ENCODE assay signal across 12 mouse cellular contexts in genomic region chr2:31143326-31143725, GRCm38 (mm10). TPM values are rescaled to one million over a fixed set of nuclear protein-coding genes. Genes with fewer than 3 reads are reported as not detected.
DNase-seq lines count a peak whose midpoint lies in the region; ATAC-seq and TF ChIP-seq lines count a peak whose summit lies in the region.
"Had no signal": no experiment of that assay in that cellular context is flagged by ENCODE, and none has a peak within 500 bp of the region (broad histone marks: within the 10 kb centered on the region; RNA-seq: fewer than 3 reads in every experiment).

No protein-coding gene starts in this region.

- WGBS in heart, adult 2 months: 55% methylated on average over 6 of the region's 6 CpGs
- WGBS in heart, embryonic 16.5 days: 49% methylated on average over 6 of the region's 6 CpGs
- 86% methylated on average over 6 of the region's 6 CpGs for WGBS in hindbrain, embryonic 10.5 days
- WGBS in forebrain, embryonic 15.5 days: 84% methylated on average over 6 of the region's 6 CpGs

- peaks cover 5% of the 10 kb centered on the region for H3K4me1 ChIP-seq in heart, adult 2 months (ENCODE audit: control insufficient read depth, insufficient read depth, low read length)
- peaks cover 14% of the 10 kb centered on the region for H3K4me1 ChIP-seq in heart, embryonic 16.5 days (ENCODE audit: control insufficient read depth, insufficient read depth, low read length)
- peaks cover 86% of the 10 kb centered on the region for H3K4me1 ChIP-seq in megakaryocyte, embryonic 14.5 days
- peaks cover 26% of the 10 kb centered on the region for H3K4me1 ChIP-seq in hindbrain, embryonic 10.5 days (replicated peaks)
- H3K4me1 ChIP-seq in forebrain, embryonic 15.5 days: peaks cover 19% of the 10 kb centered on the region

- H3K9ac ChIP-seq in heart, adult 2 months (ENCODE audit: low read depth, low read length): 0 out of 2 replicates have a peak overlapping the region, but pooled peaks have one; percentile 15
- H3K9ac ChIP-seq in heart, embryonic 16.5 days (ENCODE audit: low read length): peak overlapping the region; percentile 46
- no peak overlapping the region for H3K9ac ChIP-seq in forebrain, embryonic 15.5 days (replicated peaks)
- H3K9ac ChIP-seq: forebrain, embryonic 13.5 days had no signal

- TF ChIP-seq CTCF in heart, adult 2 months (IDR thresholded peaks at IDR 0.05): no peak

- ATAC-seq in heart, embryonic 16.5 days (replicated peaks; ENCODE audit: extremely low read depth, insufficient read depth, low FRiP score): no peak
- ATAC-seq in forebrain, embryonic 15.5 days (replicated peaks): no peak
- ATAC-seq: forebrain, embryonic 13.5 days had no signal

- intact Hi-C loops in heart, adult 2 months (cut with DNase I): loop anchor here (2.0 to 5.0 kb wide), 2 partner anchors 36 to 119 kb away; no protein-coding TSS in a partner anchor
- intact Hi-C loops in heart, postnatal 10 days (cut with DNase I): loop anchor here (2.0 kb wide), 1 partner anchor 119 kb away; no protein-coding TSS in a partner anchor

- H3K27me3 ChIP-seq in heart, adult 2 months (ENCODE audit: control insufficient read depth, insufficient read depth, low read length): no peaks in the 10 kb centered on the region
- H3K27me3 ChIP-seq in heart, embryonic 16.5 days (ENCODE audit: control insufficient read depth, insufficient read depth, low read length): no peaks in the 10 kb centered on the region
- H3K27me3 ChIP-seq in megakaryocyte, embryonic 14.5 days (replicated peaks): no peaks in the 10 kb centered on the region
- peaks cover 43% of the 10 kb centered on the region for H3K27me3 ChIP-seq in hindbrain, embryonic 10.5 days (ENCODE audit: insufficient read depth, poor library complexity, severe bottlenecking)
- H3K27me3 ChIP-seq in forebrain, embryonic 15.5 days: no peaks in the 10 kb centered on the region

- TF ChIP-seq EP300 in heart, adult 2 months (IDR thresholded peaks at IDR 0.05; ENCODE audit: insufficient read depth, low read depth, low read length): no peak

- no peak overlapping the region for H3K4me3 ChIP-seq in heart, adult 2 months
- peak overlapping the region; percentile 32 for H3K4me3 ChIP-seq in heart, embryonic 16.5 days (ENCODE audit: low read length)
- peak overlapping the region; percentile 98 for H3K4me3 ChIP-seq in megakaryocyte, embryonic 14.5 days (replicated peaks)
- no peak overlapping the region for H3K4me3 ChIP-seq in hindbrain, embryonic 10.5 days
- H3K4me3 ChIP-seq in forebrain, embryonic 15.5 days: no peak overlapping the region
- H3K4me3 ChIP-seq: forebrain, embryonic 13.5 days had no signal

- H3K79me2 ChIP-seq in heart, adult 2 months (replicated peaks; ENCODE audit: control insufficient read depth, insufficient read depth, low read length): peaks cover 6% of the 10 kb centered on the region; the same call in 1 of the 2 replicates

- no peak overlapping the region; the same call in 1 of the 2 replicates for H3K27ac ChIP-seq in heart, adult 2 months
- H3K27ac ChIP-seq in heart, embryonic 16.5 days (ENCODE audit: low read length): peak overlapping the region; percentile 69
- H3K27ac ChIP-seq in hindbrain, embryonic 10.5 days: no peak overlapping the region
- no peak overlapping the region for H3K27ac ChIP-seq in forebrain, embryonic 15.5 days (replicated peaks)
- H3K27ac ChIP-seq: forebrain, embryonic 13.5 days had no signal

- peak overlapping the region; percentile 20 for H3K4me2 ChIP-seq in heart, embryonic 16.5 days (ENCODE audit: low read depth, low read length)
- H3K4me2 ChIP-seq in forebrain, embryonic 15.5 days (replicated peaks): no peak overlapping the region
- H3K4me2 ChIP-seq: forebrain, embryonic 13.5 days had no signal

- TF ChIP-seq POLR2A in heart, adult 2 months (IDR thresholded peaks at IDR 0.05; ENCODE audit: insufficient read depth, low read depth, low read length): no peak; the same call in 1 of the 2 replicates

- no peaks in the 10 kb centered on the region for H3K36me3 ChIP-seq in heart, adult 2 months (ENCODE audit: control insufficient read depth, insufficient read depth, low read length)
- peaks cover 11% of the 10 kb centered on the region for H3K36me3 ChIP-seq in heart, embryonic 16.5 days (ENCODE audit: control insufficient read depth, insufficient read depth)
- H3K36me3 ChIP-seq in megakaryocyte, embryonic 14.5 days (replicated peaks; ENCODE audit: low read length): peaks cover 32% of the 10 kb centered on the region
- peaks cover 25% of the 10 kb centered on the region for H3K36me3 ChIP-seq in hindbrain, embryonic 10.5 days
- peaks cover 16% of the 10 kb centered on the region for H3K36me3 ChIP-seq in forebrain, embryonic 15.5 days

- peak in 1 of 2 experiments; percentile 18 for DNase-seq in heart, adult 2 months
- no peak for DNase-seq in heart, postnatal 10 days
- peak; percentile 89 for DNase-seq in 416B (ENCODE audit: low read depth)
- no peak for DNase-seq in hindbrain, embryonic 10.5 days (ENCODE audit: low spot score)
- no peak for DNase-seq in cerebellum, postnatal 25 days
- DNase-seq: adrenal gland, adult 2 months; cerebellum, postnatal 36 days; right cerebral cortex, adult 18-20 months had no signal

- no peaks in the 10 kb centered on the region for H3K9me3 ChIP-seq in heart, embryonic 16.5 days (replicated peaks; ENCODE audit: control insufficient read depth, low read length)
- no peaks in the 10 kb centered on the region for H3K9me3 ChIP-seq in megakaryocyte, embryonic 14.5 days
- no peaks in the 10 kb centered on the region for H3K9me3 ChIP-seq in hindbrain, embryonic 10.5 days
- H3K9me3 ChIP-seq in forebrain, embryonic 15.5 days: no peaks in the 10 kb centered on the region
- H3K9me3 ChIP-seq: forebrain, embryonic 13.5 days had no signal

RNA-seq across cellular contexts. Expression of gene Fnbp1, which starts 1.5 kb away (rescaled TPM):
- 10 to 100 TPM; 49.0 to 53.6 TPM for total RNA-seq in heart, adult 2 months (2021)
- 40.3 and 46.1 TPM in 2 replicates for polyA plus RNA-seq in heart, adult 2 months (2012; rRNA removed)
- 10 to 100 TPM; 48.6 to 60.9 TPM for total RNA-seq in heart, postnatal 10 days (2021)
- polyA plus RNA-seq in heart, embryonic 16.5 days (2015; fragmentation: Nextera tagmentation; extraction: Ambion mirVana): 20.3 and 23.7 TPM in 2 replicates
- 44.7 and 52.5 TPM in 2 replicates for polyA plus RNA-seq in megakaryocyte, embryonic 14.5 days (2012; ENCODE audit: insufficient read depth, low replicate concordance)
- 14.7 and 16.0 TPM in 2 replicates for polyA plus RNA-seq in hindbrain, embryonic 10.5 days (2016; fragmentation: Nextera tagmentation; extraction: Ambion mirVana)
- 16.5 and 19.4 TPM in 2 replicates for polyA plus RNA-seq in forebrain, embryonic 15.5 days (2015; fragmentation: Nextera tagmentation; extraction: Ambion mirVana)

RNA-seq across cellular contexts. Expression of gene Gpr107, which starts 8.8 kb away (rescaled TPM):
- total RNA-seq in heart, adult 2 months (2021): 10 to 100 TPM; 29.0 to 30.9 TPM
- 16.0 and 32.3 TPM in 2 replicates for polyA plus RNA-seq in heart, adult 2 months (2012; rRNA removed)
- 10 to 100 TPM; 42.1 to 42.3 TPM for total RNA-seq in heart, postnatal 10 days (2021)
- polyA plus RNA-seq in heart, embryonic 16.5 days (2015; fragmentation: Nextera tagmentation; extraction: Ambion mirVana): 29.9 and 31.6 TPM in 2 replicates
- 5.0 and 11.9 TPM in 2 replicates for polyA plus RNA-seq in megakaryocyte, embryonic 14.5 days (2012; ENCODE audit: insufficient read depth, low replicate concordance)
- polyA plus RNA-seq in hindbrain, embryonic 10.5 days (2016; fragmentation: Nextera tagmentation; extraction: Ambion mirVana): 35.1 and 35.5 TPM in 2 replicates
- polyA plus RNA-seq in forebrain, embryonic 15.5 days (2015; fragmentation: Nextera tagmentation; extraction: Ambion mirVana): 36.7 and 37.3 TPM in 2 replicates

Comparison
In these comparisons a context has a peak if more than half of its experiments do, and no peak if none do; other contexts are left out.
1. H3K4me3 ChIP-seq: peak in heart, embryonic 16.5 days (single experiment) and megakaryocyte, embryonic 14.5 days (single experiment); none in heart, adult 2 months (single experiment), hindbrain, embryonic 10.5 days (single experiment) and forebrain, embryonic 15.5 days (single experiment).